Mouse (Mus musculus) forebrain, embryonic 16.5 days (tissue): Measurements from ENCODE around the gene Pik3c2a. TPM values are rescaled to one million over a fixed set of nuclear protein-coding genes. Genes with fewer than 3 reads are reported as not detected.
"Not testable (repeated sequence)": the region's sequence is repeated elsewhere in the genome, so short reads cannot be mapped to it uniquely, and the experiment has no call there.

ENCODE experiments used
- ATAC-seq: fragments of 200-750 bp; cut with Nextera tagmentation; 2 replicates; pipeline ENCODE4 v1.8.0; 2017; ENCODE audit warnings: mild to moderate bottlenecking, moderate library complexity
- H3K27ac ChIP-seq: fragments of 300-500 bp; sonication (generic); 2 replicates; pipeline ENCODE4 v1.5.1; 2014; ENCODE audit warnings: low read length, control low read depth
- H3K27me3 ChIP-seq: fragments of 300-500 bp; sonication (generic); replicated peaks from 2 replicates; pipeline ENCODE4 v1.6.1; 2014; ENCODE audit warnings: low read length; ENCODE audit not compliant: control insufficient read depth, insufficient read depth
- H3K36me3 ChIP-seq: fragments of 300-500 bp; sonication (generic); 2 replicates; pipeline ENCODE4 v1.6.1; 2014; ENCODE audit not compliant: control insufficient read depth, insufficient read depth
- H3K4me1 ChIP-seq: fragments of 300-500 bp; sonication (generic); replicated peaks from 2 replicates; pipeline ENCODE4 v1.6.1; 2014; ENCODE audit warnings: low read length; ENCODE audit not compliant: control insufficient read depth, insufficient read depth
- H3K4me2 ChIP-seq: fragments of 300-500 bp; sonication (generic); 2 replicates; pipeline ENCODE4 v1.6.1; 2014; ENCODE audit warnings: mild to moderate bottlenecking, low read length, control low read depth
- H3K4me3 ChIP-seq: fragments of 300-500 bp; sonication (generic); replicated peaks from 2 replicates; pipeline ENCODE4 v1.5.1; 2014; ENCODE audit warnings: mild to moderate bottlenecking, low read length, control low read depth
- H3K9ac ChIP-seq: fragments of 300-500 bp; sonication (generic); replicated peaks from 2 replicates; pipeline ENCODE4 v1.6.1; 2014; ENCODE audit warnings: low read depth, low read length, control low read depth
- H3K9me3 ChIP-seq: fragments of 300-500 bp; sonication (generic); 2 replicates; pipeline ENCODE4 v1.6.1; 2016; ENCODE audit warnings: low read length; ENCODE audit not compliant: control insufficient read depth
- WGBS: fragments of 180-500 bp; shearing (Covaris S2); extraction: QIAGEN DNeasy Blood & Tissue Kit; methylation state at CpG from one replicate; pipeline ENCODE4 v1.1.7; 2014; 5-methylcytosine and 5-hydroxymethylcytosine counted together
- polyA plus RNA-seq: library from polyadenylated mRNA; unstranded; fragments of >200 nt; fragmentation: Nextera tagmentation; extraction: Ambion mirVana; gene quantifications from 2 replicates; pipeline ENCODE4 v1.2.1, GENCODE M21; 2015

Pik3c2a gene
- polyA plus RNA-seq, 1 experiment from 2014 or later, result 21.0 TPM

- H3K4me1 ChIP-seq, result no peaks in the 10 kb centered on the region
- 82% methylated on average over 2 of the region's 2 CpGs for WGBS
- no peak for ATAC-seq
Observed at GRCm38 (mm10) chr7:116430926-116431325, 12.3 kb downstream of the Pik3c2a start.

GRCm38 (mm10) chr7:116427206-116427605, 16.0 kb downstream of the Pik3c2a start:
- H3K4me3 ChIP-seq, result no peak overlapping the region
- H3K4me2 ChIP-seq, result no peak overlapping the region
- H3K27me3 ChIP-seq, result no peaks in the 10 kb centered on the region
- no peak overlapping the region for H3K27ac ChIP-seq
- no peaks in the 10 kb centered on the region for H3K36me3 ChIP-seq
- no peaks in the 10 kb centered on the region for H3K9me3 ChIP-seq
- H3K9ac ChIP-seq, result no peak overlapping the region
- H3K4me1 ChIP-seq, result no peaks in the 10 kb centered on the region
- no peak for ATAC-seq

More at GRCm38 (mm10) chr7:116430926-116431325, 12.3 kb downstream of the Pik3c2a start:
- no peaks in the 10 kb centered on the region for H3K27me3 ChIP-seq
- no peaks in the 10 kb centered on the region for H3K9me3 ChIP-seq
- H3K36me3 ChIP-seq, result no peaks in the 10 kb centered on the region
- no peak overlapping the region for H3K9ac ChIP-seq
- no peak overlapping the region for H3K4me3 ChIP-seq
- no peak overlapping the region for H3K27ac ChIP-seq
- H3K4me2 ChIP-seq, result no peak overlapping the region

- H3K9me3 ChIP-seq, result no peaks in the 10 kb centered on the region
- H3K4me1 ChIP-seq, result peaks cover 7% of the 10 kb centered on the region; the same call in 1 of the 2 replicates
- H3K27ac ChIP-seq, result no peak overlapping the region
- ATAC-seq, result no peak
- no peak overlapping the region for H3K4me3 ChIP-seq
- no peak overlapping the region for H3K4me2 ChIP-seq
- H3K27me3 ChIP-seq, result no peaks in the 10 kb centered on the region
- 75% methylated on average over 6 of the region's 6 CpGs for WGBS
- no peaks in the 10 kb centered on the region for H3K36me3 ChIP-seq
- no peak overlapping the region for H3K9ac ChIP-seq
Observed at GRCm38 (mm10) chr7:116425771-116426170, 17.5 kb downstream of the Pik3c2a start.

- ATAC-seq, result peak; percentile 69
- H3K4me1 ChIP-seq, result peaks cover 7% of the 10 kb centered on the region; the same call in 1 of the 2 replicates
- H3K9me3 ChIP-seq, result no peaks in the 10 kb centered on the region
- no peak overlapping the region for H3K4me3 ChIP-seq
- no peak overlapping the region for H3K9ac ChIP-seq
- H3K27me3 ChIP-seq, result no peaks in the 10 kb centered on the region
- H3K27ac ChIP-seq, result no peak overlapping the region
- H3K36me3 ChIP-seq, result peaks cover 5% of the 10 kb centered on the region; the same call in 1 of the 2 replicates
- no peak overlapping the region for H3K4me2 ChIP-seq
Observed at GRCm38 (mm10) chr7:116421081-116421480, 22.2 kb downstream of the Pik3c2a start.

DNA sequence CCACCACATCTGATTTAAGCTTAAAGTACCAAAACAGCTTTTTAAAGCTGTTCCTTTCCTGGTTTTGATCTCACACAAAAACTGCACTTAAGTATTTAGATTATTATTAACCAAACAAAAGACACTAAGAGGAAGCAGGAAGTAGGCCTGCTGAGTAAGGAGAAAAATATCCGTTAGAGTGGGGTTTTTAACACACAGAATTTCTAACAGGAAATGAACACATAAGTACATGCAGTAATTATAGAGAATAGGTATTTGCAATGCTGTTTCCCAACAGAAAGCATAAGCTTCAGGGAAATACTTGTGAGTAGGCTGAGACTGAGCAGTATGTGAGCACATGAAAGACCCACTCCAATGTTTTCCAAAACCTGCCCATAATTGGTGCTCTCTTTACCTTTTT, 33.8 kb downstream of the Pik3c2a start:
- Histone ChIP-seq H3K4me2 (no peak overlapping the region), H3K27me3 (no peaks in the 10 kb centered on the region), H3K4me3 (no peak overlapping the region), H3K9me3 (no peaks in the 10 kb centered on the region), H3K4me1 (no peaks in the 10 kb centered on the region), H3K27ac (no peak overlapping the region), H3K36me3 (no peaks in the 10 kb centered on the region), H3K9ac (no peak overlapping the region)
- no peak for ATAC-seq
- 49% methylated on average over 1 of the region's 1 CpGs for WGBS

- Histone ChIP-seq H3K9me3 (no peaks in the 10 kb centered on the region), H3K4me1 (no peaks in the 10 kb centered on the region), H3K4me2 (no peak overlapping the region), H3K4me3 (no peak overlapping the region), H3K9ac (no peak overlapping the region), H3K36me3 (no peaks in the 10 kb centered on the region), H3K27ac (no peak overlapping the region), H3K27me3 (no peaks in the 10 kb centered on the region)
- WGBS, result 88% methylated on average over 3 of the region's 3 CpGs
- no peak for ATAC-seq
Observed at GRCm38 (mm10) chr7:116392329-116392728, 50.9 kb downstream of the Pik3c2a start.

DNA sequence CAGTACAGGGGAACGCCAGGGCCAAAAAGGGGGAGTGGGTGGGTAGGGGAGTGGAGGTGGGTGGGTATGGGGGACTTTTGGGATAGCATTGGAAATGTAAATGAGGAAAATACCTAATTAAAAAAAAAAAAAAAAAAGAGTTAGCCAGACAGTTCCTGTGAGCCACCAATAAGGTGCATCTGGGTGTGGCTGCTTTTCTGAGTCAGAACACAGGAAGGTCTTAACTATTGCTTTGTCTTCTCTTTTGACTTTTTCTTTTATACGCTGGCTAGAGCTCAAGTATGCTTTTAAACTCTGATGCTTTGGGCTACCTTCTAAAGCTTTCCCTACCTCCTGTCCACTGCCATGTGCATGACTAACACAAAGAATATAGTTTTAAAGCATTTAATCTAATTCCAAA, 55.9 kb downstream of the Pik3c2a start:
- H3K4me2 ChIP-seq, ATAC-seq, H3K9ac ChIP-seq, H3K4me1 ChIP-seq, H3K36me3 ChIP-seq, H3K4me3 ChIP-seq, H3K9me3 ChIP-seq, H3K27me3 ChIP-seq, H3K27ac ChIP-seq: not testable (repeated sequence)
- 87% methylated on average over 2 of the region's 2 CpGs for WGBS

- ATAC-seq, H3K9ac ChIP-seq, H3K4me1 ChIP-seq, H3K27me3 ChIP-seq, H3K27ac ChIP-seq, H3K36me3 ChIP-seq, H3K9me3 ChIP-seq, H3K4me3 ChIP-seq, H3K4me2 ChIP-seq: not testable (repeated sequence)
- 92% methylated on average over 6 of the region's 6 CpGs for WGBS
Observed at GRCm38 (mm10) chr7:116379181-116379580, 64.1 kb downstream of the Pik3c2a start.

- ATAC-seq, result no peak
- Histone ChIP-seq H3K9ac (no peak overlapping the region), H3K9me3 (no peaks in the 10 kb centered on the region), H3K4me3 (no peak overlapping the region), H3K4me1 (no peaks in the 10 kb centered on the region), H3K4me2 (no peak overlapping the region), H3K27me3 (no peaks in the 10 kb centered on the region), H3K27ac (no peak overlapping the region), H3K36me3 (peaks cover 4% of the 10 kb centered on the region)
- 98% methylated on average over 1 of the region's 1 CpGs for WGBS
Observed at GRCm38 (mm10) chr7:116374284-116374683, 69.0 kb downstream of the Pik3c2a start.

DNA sequence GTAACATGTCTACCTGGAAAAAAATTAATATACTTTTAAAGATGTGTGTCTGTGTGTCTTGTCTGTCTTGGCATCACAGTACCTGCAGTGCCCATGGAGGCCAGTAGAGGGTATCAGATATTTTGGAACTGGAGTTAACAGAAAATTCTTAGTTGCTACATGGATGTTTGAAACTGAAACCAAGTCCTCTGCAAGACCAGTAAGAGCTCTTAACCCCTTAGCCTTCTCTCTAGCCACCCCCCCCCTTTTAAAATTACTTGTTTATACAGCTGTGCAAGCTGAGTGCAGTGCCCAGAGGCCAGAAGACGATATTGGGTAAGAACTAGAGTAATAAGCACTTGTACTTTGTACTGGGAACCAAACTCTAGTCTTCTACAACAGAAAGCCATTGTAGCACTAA, 107.0 kb downstream of the Pik3c2a start:
- H3K9ac ChIP-seq, result no peak overlapping the region
- H3K27ac ChIP-seq, result no peak overlapping the region
- H3K4me2 ChIP-seq, result no peak overlapping the region
- H3K36me3 ChIP-seq, result peaks cover 15% of the 10 kb centered on the region; the same call in 1 of the 2 replicates
- no peaks in the 10 kb centered on the region for H3K9me3 ChIP-seq
- 86% methylated on average over 1 of the region's 1 CpGs for WGBS
- peaks cover 15% of the 10 kb centered on the region for H3K4me1 ChIP-seq
- ATAC-seq, result no peak
- H3K27me3 ChIP-seq, result no peaks in the 10 kb centered on the region
- H3K4me3 ChIP-seq, result no peak overlapping the region
